Mouse (Mus musculus): ENCODE data around the gene Nfe2l3.
"Not testable (repeated sequence)": the region's sequence is repeated elsewhere in the genome, so short reads cannot be mapped to it uniquely, and the experiment has no call there.

Nfe2l3 gene

GRCm38 (mm10) chr6:51452927-51453503 lies 20.5 kb downstream of the Nfe2l3 start:
- no peak for DNase-seq

GRCm38 (mm10) chr6:51454949-51455348 lies 22.5 kb downstream of the Nfe2l3 start:
- no peak for DNase-seq

- no peak for DNase-seq
Observed at GRCm38 (mm10) chr6:51456198-51456597, 23.7 kb downstream of the Nfe2l3 start.

GRCm38 (mm10) chr6:51457283-51457682 lies 24.8 kb downstream of the Nfe2l3 start:
- DNase-seq: no peak

- no peak for DNase-seq
Observed at GRCm38 (mm10) chr6:51457770-51458387, 25.4 kb downstream of the Nfe2l3 start.

- DNase-seq: no peak
Observed at GRCm38 (mm10) chr6:51458925-51459312, 26.4 kb downstream of the Nfe2l3 start.

- no peak for DNase-seq
Observed at GRCm38 (mm10) chr6:51459313-51460020, 27.0 kb downstream of the Nfe2l3 start.

- no peak for DNase-seq
Observed at GRCm38 (mm10) chr6:51460021-51460360, 27.5 kb downstream of the Nfe2l3 start.

- no peak for DNase-seq
Observed at GRCm38 (mm10) chr6:51460363-51460762, 27.9 kb downstream of the Nfe2l3 start.

- DNase-seq: no peak
Observed at GRCm38 (mm10) chr6:51467649-51468048, 35.2 kb downstream of the Nfe2l3 start.

GRCm38 (mm10) chr6:51468891-51469561 lies 36.6 kb downstream of the Nfe2l3 start:
- DNase-seq: peak; percentile 78

- peak; percentile 98 for DNase-seq
Observed at GRCm38 (mm10) chr6:51469715-51470310, 37.3 kb downstream of the Nfe2l3 start, which contains the start of gene Hnrnpa2b1. Gene Hnrnpa2b1 (minus strand): TSS chr6:51469894.

- DNase-seq: peak; percentile 87
Observed at GRCm38 (mm10) chr6:51470311-51471178, 38.1 kb downstream of the Nfe2l3 start, which contains the start of gene Cbx3. Gene Cbx3 (plus strand): TSS chr6:51470360.

- no peak for DNase-seq
Observed at GRCm38 (mm10) chr6:51471179-51471505, 38.7 kb downstream of the Nfe2l3 start.

- DNase-seq: no peak
Observed at GRCm38 (mm10) chr6:51471782-51472181, 39.3 kb downstream of the Nfe2l3 start.

- DNase-seq: no peak
Observed at GRCm38 (mm10) chr6:51472213-51472612, 39.7 kb downstream of the Nfe2l3 start.

- DNase-seq: no peak
Observed at GRCm38 (mm10) chr6:51479136-51479731, 46.8 kb downstream of the Nfe2l3 start.

- no peak for DNase-seq
Observed at GRCm38 (mm10) chr6:51481548-51481947, 49.1 kb downstream of the Nfe2l3 start.

- DNase-seq: no peak
Observed at GRCm38 (mm10) chr6:51483861-51484260, 51.4 kb downstream of the Nfe2l3 start.

- not testable (repeated sequence) for DNase-seq
Observed at GRCm38 (mm10) chr6:51484556-51484955, 52.1 kb downstream of the Nfe2l3 start.

GRCm38 (mm10) chr6:51485646-51486045 lies 53.2 kb downstream of the Nfe2l3 start:
- DNase-seq: no peak
